Mouse (Mus musculus): ENCODE measurements around the gene Dytn.

Dytn gene

GRCm38 (mm10) chr1:63579153-63579552, 107.6 kb downstream of the Dytn start:
- no peak for DNase-seq (ENCODE audit: low spot score)

- DNase-seq (ENCODE audit: low spot score): no peak
These were observed 109.9 kb downstream of the Dytn start for GRCm38 (mm10) chr1:63576803-63577202.

GRCm38 (mm10) chr1:63573864-63574611, 112.7 kb downstream of the Dytn start:
- no peak for DNase-seq (ENCODE audit: low spot score)

GRCm38 (mm10) chr1:63573432-63573831, 113.3 kb downstream of the Dytn start:
- no peak for DNase-seq (ENCODE audit: low spot score)
